Mouse (Mus musculus) left cerebral cortex, adult 9 months (tissue): ENCODE results near the gene Rexo5.

Experiments
- DNase-seq, 2 experiments: peaks; one replicate each; pipeline ENCODE4 v3.0.0; 2022; ENCODE audit warnings: low spot score in 2 of 2

Rexo5 gene

GRCm38 (mm10) chr7:119841820-119842449 lies 48.1 kb downstream of the Rexo5 start:
- DNase-seq: no peak

GRCm38 (mm10) chr7:119845541-119845940 lies 51.7 kb downstream of the Rexo5 start:
- no peak for DNase-seq

DNA sequence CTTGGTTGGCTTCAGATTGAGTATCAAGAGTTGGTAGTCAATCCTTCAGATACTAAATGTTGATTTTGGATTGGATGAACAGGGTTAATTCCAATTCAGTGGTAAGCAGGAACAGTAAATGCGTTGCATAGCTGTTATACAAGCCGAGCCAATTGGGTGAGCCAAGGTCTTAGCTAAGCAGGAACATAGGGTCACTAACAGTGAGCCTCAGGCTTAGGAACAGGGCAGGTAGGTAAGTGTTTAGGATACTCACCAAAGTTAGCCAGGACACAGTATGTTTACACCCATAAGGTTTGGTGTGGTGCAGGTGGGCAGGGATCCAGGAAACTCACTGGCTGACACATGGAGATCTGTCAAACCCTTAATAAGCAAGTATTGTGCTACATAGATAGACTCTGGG lies 53.6 kb downstream of the Rexo5 start:
- DNase-seq: no peak

- peak; percentile 13 to 76 for DNase-seq
Measured at GRCm38 (mm10) chr7:119849096-119849495, 55.3 kb downstream of the Rexo5 start.

- peak in 1 of 2 experiments; percentile 10 for DNase-seq
Measured at GRCm38 (mm10) chr7:119850737-119851136, 56.9 kb downstream of the Rexo5 start.

- no peak for DNase-seq
Measured at GRCm38 (mm10) chr7:119852494-119852893, 58.7 kb downstream of the Rexo5 start.

- DNase-seq: no peak
Measured at GRCm38 (mm10) chr7:119853186-119853585, 59.4 kb downstream of the Rexo5 start.

GRCm38 (mm10) chr7:119854362-119854761 lies 60.6 kb downstream of the Rexo5 start:
- no peak for DNase-seq

GRCm38 (mm10) chr7:119855031-119855430 lies 61.2 kb downstream of the Rexo5 start:
- no peak for DNase-seq

DNA sequence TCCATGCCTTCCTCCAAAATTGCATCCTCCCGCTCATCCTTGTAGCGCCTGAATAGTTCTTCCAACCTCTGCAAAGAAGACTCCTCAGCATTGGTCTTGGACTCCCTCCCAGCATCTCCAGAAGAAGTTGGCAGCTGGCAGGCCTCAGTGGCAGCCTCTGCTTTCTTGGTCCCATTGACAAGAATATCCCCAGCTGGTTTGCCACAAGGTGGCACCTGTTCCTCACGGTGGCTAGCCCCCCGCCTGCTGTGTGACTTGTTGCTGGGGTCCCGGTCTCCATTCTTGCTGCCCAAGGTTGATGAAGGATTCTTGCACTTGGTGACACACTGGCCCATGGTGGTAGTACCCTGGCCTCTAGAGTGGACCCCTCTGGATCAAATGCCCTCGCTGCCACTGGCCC lies 65.7 kb downstream of the Rexo5 start:
- no peak for DNase-seq

DNA sequence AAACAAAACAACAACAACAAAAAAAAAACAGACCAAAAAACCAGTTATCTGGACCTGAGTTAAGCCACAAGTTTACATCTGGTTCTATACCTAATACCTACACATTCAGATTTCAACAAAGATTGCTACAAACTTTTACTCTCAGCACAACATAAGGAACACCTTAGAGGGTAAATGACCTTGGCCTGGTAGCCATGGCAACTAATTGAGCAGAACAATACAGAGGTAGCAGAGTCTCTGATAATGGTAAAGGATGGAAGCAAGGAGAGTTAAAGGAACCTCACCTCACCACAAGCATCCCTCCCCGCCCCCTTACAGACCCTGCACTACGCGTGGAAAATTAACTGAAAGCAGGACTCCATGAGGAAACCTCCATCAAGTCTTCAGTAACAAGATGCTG lies 66.3 kb downstream of the Rexo5 start:
- DNase-seq: no peak

DNA sequence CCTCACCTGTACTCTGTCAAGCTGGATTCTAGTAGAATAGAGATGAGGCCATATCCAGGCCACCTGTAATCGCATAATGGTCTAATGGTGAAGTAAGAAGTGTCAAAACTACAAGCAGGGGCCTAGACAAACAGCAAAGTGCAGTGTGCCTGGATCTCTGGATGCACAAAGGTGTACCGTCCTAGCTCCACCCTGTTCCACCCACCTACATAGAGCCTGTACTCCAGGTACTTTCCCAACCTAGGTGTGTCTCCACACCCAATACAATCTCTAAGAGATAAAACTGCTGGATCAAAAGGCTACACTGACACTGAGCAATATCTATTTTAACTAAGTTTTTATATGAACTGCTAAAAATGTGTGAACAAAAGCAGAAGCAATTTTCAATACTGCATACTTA lies 66.7 kb downstream of the Rexo5 start:
- no peak for DNase-seq

GRCm38 (mm10) chr7:119860971-119861334 lies 67.1 kb downstream of the Rexo5 start:
- no peak for DNase-seq

DNA sequence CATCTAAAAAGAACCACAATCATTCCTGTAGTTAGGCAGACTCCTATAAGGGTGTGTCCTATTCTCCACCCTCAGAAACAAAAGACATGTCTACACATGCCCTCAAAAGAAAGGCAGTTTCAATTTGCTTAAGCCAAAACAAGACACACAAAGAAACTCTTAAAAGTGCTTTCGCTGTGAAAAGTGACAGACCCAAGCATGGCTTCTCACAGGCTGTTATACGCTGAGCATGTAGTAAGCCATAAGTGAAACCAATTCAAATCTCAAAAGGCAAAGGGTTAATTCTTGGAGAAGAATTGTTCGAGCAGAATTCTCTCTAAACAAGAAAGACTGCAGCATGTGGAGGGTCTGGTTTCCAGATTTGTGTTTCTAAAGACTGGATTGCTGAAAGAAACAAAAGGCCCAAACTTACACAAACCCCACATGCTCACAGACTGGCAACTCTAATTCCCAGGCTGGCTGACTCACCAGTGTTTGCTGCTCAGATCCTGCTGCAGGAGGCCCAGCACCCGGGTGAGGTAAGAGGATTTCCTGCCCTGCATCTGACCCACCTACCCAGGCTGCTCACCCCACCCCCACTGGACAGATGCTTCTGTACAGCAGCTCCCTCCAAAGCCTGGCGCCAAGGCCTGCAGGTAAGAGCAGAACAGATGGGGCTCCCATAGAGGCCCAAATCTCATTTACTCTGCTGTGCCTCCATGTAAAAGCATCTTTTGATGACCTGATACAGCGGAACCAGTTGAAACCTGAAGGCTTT lies 67.7 kb downstream of the Rexo5 start:
- peak in 1 of 2 experiments; percentile 44 for DNase-seq

GRCm38 (mm10) chr7:119862167-119862566 lies 68.4 kb downstream of the Rexo5 start:
- DNase-seq: no peak

DNA sequence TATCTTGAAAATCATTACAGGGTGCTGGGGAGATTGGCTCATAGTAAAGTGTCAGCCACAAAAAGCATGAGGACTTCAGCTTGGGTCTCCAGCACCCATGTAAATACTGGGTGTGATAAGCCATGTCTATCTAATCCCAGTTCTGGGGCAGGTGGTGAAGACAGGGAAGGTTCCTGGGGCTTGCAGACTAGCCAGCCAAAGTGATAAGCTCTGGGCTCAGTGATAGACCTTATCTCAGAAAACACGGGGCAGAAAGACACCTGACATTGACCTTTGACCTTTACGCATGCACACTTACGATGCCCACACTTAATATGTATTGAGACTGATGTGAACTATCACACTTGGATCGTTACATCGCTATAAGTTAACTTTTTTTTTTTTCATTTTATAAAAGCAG lies 70.7 kb downstream of the Rexo5 start:
- DNase-seq: no peak

GRCm38 (mm10) chr7:119866136-119866535 lies 72.3 kb downstream of the Rexo5 start:
- DNase-seq: no peak

DNA sequence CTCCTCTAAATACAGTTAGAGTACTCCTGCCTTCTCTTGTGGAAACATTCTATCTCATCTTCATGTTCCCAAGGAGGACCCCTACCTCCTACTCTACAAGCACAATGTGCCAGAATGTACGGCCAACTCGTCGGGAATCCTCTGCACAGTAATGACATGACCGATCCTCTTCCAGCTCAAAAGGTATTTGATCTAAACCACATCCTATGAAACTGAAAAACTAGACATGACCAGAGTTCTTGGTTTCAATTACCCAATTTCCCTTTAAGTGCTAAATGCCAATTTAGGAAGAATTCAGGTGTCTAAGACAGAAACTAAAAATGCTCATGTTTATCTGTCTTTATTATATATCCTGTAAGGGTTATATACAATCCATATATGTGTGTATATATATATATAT lies 78.4 kb downstream of the Rexo5 start:
- no peak for DNase-seq

GRCm38 (mm10) chr7:119873050-119873449 lies 79.2 kb downstream of the Rexo5 start:
- no peak for DNase-seq

- peak; percentile 61 to 73 for DNase-seq
Measured at GRCm38 (mm10) chr7:119875776-119876440, 82.1 kb downstream of the Rexo5 start.

DNA sequence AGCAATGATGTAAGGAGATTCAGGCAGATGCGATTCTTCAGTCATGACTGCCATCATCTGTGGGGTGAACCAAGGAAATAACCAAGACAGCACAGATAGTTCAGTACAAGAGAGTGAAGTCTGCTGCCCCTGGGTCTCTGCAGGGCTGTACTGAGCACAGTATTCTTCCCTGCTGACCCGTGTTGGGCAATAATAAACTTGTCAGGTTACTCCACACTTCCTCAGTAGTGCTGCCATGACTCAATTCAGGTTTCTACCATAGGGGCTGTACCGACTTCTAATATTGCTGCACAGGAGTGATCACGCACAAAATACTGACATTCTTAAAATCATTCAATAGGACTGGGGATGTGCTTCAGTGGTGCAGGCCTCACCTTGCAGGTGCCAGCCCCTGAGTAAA lies 85.4 kb downstream of the Rexo5 start:
- DNase-seq: no peak

GRCm38 (mm10) chr7:119880345-119880744 lies 86.5 kb downstream of the Rexo5 start:
- no peak for DNase-seq

DNA sequence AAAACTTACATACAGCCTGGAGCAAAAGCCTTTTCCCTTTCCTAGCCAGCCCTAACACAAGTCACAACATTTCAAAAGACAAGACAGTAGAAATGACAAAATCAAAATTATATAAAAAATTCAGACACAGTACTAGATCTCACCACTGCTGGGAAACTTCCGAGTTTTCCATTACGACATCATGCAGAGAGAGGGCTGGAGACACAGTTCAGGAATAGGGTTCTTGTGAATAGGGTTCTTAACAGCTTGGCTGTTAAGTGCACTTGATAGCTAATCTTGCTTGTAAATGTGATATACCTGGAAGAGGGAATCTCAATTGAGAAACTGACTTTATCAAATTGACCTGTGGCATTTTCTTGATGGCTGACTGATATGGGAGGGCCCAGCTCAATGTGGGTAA lies 87.4 kb downstream of the Rexo5 start:
- DNase-seq: no peak
